Mouse (Mus musculus) neural tube, embryonic 10.5 days (tissue): ENCODE results near the gene Rbm20.

Source experiments
- DNase-seq: peaks from one replicate; pipeline ENCODE4 v3.0.0-alpha.2; 2017; ENCODE audit warnings: low spot score; ENCODE audit errors: extremely low spot score

Gene Rbm20

DNA sequence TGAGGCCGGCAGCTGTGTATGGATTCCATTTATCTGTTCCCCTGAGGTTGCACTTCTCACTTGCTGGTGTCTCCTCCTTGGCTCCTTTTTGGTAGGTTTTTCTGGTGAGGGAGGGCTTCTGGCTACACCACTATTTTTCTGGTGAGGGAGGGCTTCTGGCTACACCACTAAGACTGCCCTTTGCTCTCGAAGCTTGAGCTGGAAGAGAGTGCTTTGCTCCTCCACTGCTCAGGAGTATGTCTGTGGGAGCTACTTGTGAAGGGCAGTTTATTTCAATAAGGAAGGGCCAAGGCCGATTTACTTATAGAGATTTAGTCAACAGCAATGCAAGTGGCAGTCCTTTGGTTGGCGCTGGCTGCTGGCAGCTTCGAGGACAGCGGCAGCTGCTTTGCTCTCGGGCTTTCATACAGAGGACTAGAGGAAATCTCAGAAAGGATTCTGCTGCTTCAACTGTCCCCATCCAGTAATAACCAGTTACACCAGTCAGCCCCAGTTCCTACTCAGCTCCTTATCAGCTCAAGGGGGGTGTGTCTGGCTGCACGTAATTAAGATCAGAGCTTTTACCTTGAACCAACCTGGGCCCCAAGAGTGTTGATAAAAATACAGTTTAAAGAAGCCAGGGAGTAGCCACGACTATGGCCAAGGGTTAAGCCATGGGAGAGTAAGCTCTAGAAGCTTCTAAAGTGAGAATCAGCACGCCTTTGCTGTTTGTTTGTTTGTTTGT is 171.3 kb downstream of the Rbm20 start:
- no peak for DNase-seq

DNA sequence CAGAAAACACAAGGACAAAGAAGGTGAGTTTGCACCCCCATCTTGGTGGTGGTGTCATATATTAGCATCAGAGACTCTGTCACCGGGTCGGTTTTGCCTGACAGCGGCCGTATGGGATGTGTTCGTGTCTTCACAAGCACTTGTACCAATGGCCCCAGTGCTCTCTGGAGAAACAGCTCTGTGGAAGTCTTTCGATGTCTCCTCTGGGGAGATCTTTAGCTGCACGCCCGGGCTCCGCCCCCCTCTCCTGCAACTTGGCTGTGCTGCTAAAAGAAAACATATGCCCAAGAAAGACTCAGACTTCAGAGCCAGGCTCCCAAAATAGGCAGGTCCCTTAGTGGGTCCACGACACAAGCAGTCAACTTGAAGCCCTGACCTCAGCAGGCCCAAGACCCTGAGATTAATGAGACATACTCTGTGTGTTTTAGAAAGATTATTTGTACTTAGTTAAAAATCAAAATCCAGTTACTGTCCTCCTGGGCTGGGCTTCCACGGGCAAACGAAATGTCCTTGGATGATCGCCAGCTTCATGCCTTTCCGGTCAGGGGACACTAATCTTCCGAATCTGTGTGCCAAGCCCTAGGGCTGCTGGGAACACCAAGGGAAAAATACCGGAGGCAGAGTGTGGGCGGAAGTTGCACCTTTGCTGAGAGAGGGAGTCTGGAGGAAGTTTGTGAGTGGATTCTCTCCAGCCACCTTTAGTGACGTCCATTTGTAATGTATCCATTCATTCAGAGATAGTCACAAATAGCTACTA is 173.2 kb downstream of the Rbm20 start:
- DNase-seq: no peak

DNA sequence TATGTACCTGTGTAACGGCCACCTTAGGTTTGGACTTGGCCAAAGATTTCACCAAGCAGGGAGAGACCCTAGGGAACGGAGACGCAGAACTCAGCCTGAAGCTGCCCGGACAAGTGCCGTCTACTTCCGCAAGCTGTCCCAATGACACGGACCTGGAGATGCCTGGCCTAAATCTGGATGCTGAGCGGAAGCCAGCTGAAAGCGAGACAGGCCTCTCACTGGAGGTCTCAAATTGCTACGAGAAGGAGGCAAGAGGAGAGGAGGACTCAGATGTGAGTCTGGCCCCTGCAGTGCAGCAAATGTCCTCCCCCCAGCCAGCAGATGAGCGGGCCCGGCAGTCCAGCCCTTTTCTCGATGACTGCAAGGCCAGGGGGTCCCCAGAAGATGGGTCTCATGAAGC is 174.2 kb downstream of the Rbm20 start:
- DNase-seq: no peak

DNA sequence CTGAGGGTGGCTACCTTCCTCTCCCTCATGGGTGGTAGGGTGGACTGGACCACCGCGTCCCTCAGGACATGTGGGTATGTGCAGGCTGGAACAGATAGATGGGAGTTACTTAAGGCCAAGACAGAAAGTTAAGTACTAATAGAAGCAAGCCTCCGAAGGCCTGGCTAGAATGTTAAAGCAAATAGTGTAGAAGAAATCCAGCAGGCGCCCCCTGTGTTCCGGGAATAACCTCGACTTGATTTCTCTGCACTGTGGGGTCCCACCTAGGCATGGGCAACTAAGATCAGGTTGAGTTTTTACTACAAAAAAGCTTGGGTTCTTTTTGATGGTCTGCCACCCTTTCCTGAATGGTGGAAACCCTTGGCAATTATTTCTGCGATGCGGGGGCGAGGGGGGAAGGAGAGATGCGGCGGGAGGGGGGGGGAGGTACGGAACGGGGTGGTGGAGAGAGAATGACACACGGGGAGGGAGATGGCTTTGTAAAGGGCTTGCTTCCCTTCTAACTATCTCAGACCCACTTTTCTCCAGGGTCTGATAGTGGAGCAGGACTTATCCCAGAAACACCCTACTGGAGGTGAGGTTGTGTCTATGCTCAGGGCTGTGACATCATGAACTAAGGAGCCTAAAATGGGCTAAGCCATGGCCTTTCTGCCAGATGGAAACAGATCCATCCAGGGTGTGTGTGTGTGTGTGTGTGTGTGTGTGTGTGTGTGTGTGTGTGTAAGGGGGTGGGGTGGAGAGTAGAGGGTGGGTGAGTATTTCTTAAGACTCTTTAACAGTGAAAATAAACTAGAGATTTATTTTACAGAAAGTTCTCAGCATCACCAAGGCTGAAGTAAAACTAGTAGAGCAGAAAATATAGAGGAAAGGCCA is 175.0 kb downstream of the Rbm20 start:
- no peak for DNase-seq

DNA sequence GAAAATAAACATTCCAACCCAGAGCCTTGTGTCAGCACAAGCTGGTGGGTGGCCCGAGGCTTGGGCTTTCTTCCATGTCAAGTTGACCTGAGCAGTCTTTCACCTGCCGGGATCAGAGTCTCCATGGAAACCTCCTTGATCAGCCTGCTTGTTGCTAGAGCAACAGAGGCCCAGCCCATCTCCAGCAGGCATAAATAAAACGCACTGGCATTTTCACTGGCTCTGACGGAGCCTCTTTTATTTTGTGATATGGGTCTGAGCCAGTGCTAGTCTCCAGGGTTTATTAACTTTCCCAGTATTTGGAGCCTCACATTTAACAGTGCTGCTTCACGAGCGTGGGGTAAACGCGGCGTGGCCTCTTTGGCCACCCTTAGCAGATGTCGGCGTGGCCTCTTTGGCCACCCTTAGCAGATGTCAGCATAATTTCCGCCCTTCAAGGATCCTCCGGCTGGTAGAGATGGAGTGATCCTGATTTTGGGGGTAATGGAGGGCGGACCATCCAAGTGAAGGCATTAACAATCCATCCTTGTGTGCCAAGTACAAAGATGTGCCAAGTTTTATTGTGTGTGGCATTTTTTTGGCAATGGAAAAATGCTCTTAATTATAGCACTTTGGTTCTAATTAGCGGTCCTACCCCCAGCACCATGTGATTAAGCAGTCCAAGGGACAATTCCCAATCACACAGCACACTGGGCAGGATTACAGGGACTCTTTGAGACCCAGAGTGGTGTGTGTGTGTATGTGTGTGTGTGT is 175.8 kb downstream of the Rbm20 start:
- peak; percentile 55 for DNase-seq

DNA sequence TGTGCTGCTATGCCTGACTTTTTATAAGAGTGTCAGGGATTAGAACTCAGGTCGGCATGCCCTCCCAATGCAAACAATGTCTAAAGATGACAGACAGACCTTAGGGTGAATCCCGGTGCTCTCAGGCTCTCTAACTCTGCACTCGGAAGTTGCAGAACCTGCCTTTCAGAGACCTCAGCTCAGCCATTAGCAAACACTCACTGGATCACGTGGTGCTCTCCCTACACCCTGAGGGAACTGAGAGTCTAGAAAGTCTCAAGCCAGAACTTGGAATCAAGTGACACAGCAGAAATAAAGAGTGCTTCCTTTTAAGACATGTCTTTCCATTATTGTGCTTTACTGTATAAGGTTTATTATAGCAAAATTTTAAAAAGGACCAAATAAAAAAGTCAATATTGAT is 177.9 kb downstream of the Rbm20 start:
- DNase-seq: no peak

DNA sequence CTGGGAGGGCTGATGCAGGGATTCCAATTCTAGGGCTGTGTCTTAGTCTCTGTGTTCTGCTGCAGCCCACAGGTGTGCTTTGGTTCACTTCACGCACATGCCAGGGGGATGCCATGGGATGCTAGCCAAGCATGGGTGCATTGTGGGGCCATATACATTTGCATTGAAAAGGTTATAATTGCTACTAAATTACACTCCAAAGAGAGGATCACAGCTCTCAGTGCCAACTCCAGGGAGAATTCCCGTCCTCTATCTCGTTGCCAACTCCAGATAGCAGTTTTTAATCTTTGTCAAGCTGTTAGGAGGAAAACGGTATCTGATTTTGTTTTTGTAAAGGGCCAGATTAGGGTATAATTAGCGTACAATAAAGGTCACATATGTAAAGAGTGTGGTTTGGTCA is 178.7 kb downstream of the Rbm20 start:
- DNase-seq: no peak

DNA sequence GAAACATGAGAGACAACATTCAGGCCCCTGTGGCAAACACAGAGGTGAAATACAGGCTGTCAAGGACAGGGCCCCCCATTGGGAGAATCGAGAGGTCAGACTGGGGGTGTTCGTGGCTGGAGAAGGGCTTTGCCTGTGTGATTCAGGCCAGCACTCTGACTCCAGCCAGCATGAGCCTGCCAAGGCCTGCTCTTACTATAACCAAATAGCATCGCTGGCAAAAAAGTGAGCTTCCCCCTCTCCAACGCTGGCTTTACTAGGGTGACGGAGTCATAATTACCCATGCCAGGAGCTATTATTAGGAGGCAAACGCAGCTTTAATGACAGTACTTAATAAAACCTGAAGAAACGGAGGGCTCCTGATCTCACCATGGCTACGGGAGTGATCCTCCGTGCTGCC is 179.7 kb downstream of the Rbm20 start:
- DNase-seq: no peak

DNA sequence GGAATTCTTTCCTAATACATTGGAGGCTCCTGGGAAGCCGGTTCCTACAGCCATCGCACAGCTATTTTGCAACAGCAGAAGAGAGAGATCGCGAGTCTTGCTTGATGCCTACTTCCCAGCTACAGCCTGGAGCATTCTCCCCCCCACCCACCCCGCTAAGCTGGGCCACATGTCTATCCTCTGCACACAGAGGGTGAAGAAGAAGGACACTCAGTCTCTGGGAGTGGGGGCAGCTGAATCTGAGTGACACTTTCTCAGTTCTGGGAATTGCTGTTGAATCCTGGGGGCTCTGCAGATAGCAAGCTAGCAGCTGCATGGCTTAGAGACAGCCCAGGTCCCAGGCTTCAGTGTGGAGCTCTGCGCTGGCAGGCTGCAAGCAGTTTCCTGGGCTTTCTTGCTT is 180.9 kb downstream of the Rbm20 start:
- DNase-seq: no peak

DNA sequence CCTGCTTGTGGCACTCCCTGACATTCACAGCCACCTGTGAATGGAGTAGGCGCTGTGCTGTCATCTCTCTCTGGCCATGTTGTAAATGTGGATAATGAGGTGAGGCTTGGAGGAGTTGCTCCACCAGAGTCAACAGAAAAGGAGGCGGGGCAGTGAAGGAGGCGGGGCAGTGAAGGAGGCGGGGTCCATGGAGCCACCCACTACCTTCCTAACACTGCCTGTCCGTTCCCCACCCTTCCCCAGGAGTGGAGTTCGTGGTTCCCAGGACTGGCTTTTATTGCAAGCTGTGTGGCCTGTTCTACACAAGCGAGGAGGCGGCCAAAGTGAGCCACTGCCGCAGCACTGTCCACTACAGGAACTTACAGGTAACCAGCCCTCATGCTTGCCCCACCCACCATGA is 182.0 kb downstream of the Rbm20 start:
- DNase-seq: no peak

DNA sequence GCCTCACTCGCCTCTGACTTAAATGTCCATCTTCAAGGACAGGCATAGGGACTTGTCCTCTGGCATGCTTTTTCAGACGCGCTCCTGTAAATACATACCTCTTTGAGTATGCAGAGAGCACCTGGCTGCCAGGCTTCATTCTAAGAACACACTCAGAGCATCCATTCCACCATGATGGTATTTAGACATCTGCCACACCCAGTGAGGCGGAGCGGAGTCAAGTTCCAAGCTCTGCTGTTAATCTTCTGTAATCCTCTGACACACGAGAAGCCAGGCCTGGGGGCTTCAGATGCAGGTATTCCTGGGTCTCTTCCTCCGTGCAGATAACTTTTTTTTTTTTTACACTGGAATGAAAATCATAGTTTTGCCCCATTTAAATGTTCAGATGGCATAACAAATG is 182.5 kb downstream of the Rbm20 start:
- no peak for DNase-seq

DNA sequence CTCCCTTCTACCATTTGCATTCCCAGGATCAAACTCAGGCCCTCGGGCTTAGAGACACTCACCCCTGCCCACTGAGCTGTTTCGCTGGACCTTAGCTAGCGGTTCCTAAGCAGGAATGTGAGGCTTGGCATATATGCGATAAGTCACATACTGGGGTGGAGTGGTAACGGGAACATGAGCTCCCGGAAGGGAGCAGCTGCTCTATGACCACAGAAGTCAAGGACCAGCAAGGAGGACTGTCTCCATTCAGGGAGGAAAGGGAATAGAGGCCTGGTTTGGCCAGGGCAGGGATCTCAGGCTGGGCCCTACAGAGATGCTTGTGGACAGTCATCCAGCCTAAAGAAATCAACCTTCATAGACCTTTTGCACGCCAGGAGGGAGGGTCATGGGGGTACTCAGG is 184.2 kb downstream of the Rbm20 start:
- DNase-seq: no peak

DNA sequence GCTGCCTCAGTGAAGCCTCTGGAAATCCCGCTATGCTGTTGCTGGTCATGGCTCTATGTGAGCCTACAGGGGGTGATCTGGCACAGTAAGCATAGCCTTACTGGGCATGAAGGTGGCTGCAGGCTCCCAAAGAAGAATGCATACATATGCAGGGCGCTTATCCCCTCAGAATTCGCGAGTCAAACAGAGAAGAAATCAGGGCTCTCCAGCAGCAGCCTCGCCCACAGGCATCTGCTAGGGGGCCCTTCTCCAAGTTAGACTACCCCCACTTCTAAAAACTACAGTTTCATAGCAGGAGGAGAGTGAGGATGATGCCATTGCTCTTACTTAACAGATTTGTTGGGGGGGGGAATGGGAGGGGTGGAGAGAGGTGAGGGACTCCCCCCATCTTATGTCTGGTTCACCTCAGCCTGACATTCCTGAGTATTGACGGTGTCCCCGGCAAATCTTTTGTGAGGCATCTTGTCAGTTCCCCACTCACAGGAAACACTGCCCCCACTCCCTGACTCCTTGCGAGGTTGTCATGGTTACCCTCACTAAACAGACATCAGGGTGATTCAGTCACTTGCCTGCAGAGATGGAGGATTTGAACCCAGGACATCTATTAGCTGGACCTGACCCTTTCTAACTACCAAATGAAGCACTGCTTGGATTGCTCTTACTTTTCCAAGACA is 185.6 kb downstream of the Rbm20 start:
- DNase-seq: no peak

DNA sequence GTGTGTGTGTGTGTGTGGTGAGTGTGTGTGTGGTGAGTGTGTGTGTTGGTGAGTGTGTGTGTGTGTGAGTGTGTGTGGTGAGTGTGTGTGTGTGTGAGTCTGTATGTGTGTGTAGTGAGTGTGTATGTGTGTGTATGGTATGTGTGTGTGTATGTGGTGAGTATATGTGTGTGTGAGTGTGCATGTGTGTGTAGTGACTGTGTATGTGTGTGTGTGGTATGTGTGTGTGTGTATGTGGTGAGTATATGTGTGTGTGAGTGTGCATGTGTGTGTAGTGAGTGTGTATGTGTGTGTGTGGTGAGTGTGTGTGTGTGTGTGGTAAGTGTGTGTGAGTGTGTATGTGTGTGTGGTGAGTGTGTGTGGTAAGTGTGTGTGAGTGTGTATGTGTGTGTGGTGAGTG is 190.1 kb downstream of the Rbm20 start:
- DNase-seq: no peak

DNA sequence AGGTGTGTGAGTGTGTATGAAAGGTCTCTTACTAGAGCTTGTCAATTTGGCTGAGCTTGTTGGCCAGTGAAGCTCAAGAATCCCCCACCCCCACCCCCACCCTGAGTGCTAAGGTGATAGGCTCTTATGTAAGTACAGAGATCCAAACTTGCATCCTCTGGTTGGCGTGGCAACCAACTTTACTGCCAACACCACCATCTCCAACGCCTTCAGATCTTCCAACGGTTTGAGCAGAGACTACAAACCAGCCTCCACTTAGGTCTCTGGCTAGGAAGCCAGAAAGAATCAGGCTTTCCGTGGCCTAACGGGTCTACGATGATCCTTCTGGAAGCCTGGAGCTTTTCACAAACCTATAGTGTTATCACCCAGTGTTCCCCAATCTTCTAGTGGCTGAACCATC is 191.0 kb downstream of the Rbm20 start:
- no peak for DNase-seq

DNA sequence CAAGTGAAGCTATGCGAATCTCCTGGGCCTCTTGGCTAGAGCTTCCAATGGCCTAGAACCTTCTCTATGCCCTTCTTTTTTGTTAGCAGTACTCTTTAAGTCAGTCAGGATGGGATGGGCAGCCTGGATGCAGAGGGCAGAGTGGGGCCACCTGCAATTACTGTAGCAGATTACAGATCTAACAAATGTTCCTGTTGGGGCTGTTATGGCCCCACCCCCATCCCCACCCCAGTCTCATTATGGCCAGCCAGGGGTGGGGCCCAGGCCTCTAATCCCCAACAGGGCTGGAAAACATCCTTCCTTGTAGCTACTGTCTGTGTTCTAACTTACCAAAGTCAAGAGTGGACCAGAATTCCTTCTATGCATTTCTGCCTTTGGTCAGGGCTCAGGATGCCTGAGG is 191.7 kb downstream of the Rbm20 start:
- no peak for DNase-seq

DNA sequence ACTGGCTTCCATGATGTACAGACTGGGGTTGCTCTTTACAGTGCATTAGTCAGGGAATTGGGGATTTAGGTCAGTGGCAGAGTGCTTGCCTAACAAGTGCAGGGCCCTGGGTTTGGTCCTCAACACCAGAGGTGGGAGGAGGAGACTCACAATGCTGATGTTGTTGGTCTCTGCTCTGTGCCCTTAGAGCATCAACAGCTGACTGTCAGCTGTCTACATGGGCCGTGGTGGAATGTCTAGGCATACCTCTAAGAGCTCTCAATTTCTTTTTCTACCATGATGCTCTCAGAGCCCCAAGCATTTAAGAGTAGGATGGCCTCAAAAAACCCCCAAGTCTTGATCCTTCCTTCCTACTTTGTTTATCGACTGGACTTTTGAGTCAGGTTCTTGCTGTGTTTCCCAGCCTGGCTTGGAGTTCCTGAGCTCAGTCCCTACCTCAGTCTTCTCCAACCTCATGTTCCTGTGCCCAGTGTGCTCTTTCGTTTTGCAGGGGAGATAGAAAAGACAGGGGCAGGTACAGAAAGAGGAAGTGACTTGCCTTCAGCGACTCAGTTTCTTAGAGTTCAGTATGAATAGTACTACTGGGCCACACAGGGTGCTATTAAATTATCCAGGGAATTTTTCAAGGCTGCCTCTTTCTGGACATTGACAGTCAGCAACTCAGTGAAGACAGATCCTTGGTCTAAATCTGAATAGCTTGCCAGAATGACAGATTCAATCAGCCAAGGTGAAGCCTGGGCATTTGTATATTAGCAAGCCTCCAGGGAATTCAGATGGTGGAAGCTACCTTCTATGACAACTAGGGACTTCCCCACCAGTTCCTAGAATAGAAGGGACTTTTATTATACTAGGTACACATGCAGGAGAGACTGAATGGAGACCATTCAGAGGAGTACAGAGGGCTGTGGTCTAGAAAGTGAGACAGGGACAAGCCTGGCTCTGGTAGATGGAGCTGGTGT is 192.6 kb downstream of the Rbm20 start:
- DNase-seq: no peak

DNA sequence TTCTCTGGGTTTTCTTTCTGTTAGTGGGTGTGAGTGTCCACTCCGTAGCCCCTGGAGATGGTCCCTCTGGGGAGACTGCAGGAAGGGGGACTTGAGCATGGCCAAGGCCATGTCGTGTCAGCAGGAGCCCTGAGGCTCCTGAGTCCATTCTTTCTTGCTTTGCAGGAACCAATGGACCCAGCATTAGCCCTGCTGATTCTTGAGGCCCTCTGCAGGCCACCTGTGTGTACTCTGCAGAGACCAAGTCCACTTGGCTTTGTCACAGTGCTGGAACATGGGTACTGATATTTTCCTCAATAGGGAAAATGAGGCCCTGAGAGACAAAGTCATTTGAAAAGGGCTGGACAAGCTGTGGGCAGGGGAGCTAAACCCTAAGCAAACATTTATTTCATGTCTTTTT is 193.5 kb downstream of the Rbm20 start:
- no peak for DNase-seq

DNA sequence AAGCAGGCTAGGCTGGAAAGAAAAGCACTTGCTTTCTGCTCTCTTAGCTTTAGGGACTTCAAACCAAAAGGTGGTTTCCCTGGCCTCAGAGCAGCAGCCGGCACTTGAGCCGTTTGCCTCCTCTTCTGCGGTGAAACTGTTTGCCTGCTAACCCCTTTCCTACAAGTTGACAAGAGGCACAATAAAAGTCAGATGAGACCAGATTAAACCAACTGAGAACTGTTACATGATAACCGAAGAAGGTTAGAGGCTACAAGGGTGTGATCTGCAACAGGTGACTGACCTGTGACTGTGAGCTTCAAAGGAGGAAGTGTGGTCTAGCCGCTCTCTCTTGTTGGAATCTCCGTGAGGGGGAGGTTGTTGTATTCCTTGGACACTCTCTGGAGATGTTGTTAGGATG is 194.4 kb downstream of the Rbm20 start:
- no peak for DNase-seq
